Mouse (Mus musculus): ENCODE results near the gene Rbm19. TPM values are rescaled to one million over a fixed set of nuclear protein-coding genes. Genes with fewer than 3 reads are reported as not detected.

Gene Rbm19
- polyA plus RNA-seq, 1 experiment from 2014 or later = 17.7 TPM

DNA sequence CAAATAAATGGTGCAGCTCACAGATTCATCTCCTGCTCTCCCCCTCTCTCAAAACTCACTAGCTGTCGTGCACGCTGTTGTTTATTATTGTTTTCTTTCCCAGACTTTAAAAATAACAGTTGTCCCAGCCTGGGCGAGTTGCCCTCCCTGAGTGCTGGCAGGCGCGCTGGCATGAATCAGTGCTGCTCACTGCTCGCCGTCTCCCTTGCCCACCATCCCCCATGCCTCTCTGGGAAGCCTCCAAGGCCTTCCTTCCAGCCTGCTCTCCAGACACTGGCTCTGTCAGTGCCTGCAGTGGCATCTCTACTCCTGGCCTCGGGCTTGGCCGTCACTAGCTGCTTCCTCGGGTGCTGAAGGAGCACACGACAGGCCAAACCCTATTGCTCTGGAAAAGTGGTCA, 48.2 kb downstream of the Rbm19 start:
- no peak for TF ChIP-seq CTCF (IDR thresholded peaks at IDR 0.05; ENCODE audit: low read depth)
- no peak for ATAC-seq (replicated peaks; ENCODE audit: low FRiP score, low read depth)

DNA sequence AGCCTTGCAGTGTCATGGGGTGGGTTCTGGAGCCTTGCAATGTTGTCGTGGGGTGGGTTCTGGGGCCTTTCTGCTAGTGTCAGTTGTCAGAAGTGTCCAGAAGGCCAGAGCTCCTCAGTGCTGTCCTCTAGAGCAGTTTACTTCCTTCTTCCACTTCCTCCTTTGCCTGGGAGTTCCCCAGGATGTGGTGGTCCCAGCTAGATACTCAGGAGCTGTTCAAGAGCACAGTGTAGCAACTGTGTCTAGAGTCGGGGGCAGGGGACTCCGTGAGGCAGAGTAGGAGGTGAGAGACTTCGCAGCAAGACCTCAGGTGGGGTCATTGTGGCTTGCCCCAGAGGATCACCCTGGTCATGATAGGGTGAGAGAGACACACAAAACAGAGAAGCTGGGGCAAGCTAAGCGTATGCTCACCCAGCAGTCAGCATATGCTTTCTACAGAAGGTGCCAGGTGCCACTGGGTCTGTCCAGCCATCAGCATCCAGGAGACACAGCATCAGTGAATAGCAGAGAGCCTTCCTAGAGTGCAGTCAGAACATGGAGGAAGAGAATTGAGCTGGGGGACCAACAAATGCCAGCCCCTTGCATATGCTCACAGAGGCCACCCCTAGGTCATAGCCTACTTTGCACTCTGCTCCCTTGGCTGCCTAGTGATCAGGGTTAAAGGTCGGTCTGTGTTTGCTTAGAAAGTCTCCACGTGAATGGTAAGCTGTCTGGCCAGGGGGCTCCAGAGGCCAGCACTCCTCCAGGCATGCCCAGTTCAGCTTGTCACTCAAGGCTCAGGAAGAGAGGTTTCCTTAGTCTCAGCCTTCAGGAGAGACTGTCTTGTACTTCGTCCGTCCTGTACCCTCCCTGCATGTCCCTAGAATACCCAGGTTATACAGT, 49.0 kb downstream of the Rbm19 start:
- TF ChIP-seq CTCF (IDR thresholded peaks at IDR 0.05; ENCODE audit: low read depth) = no peak
- WGBS = 74% methylated on average over 9 of the region's 9 CpGs
- Histone ChIP-seq H3K27ac (no peak overlapping the region), H3K9me3 (replicated peaks; ENCODE audit: low read length) (no peaks in the 10 kb centered on the region), H3K27me3 (ENCODE audit: insufficient read depth, low read length) (no peaks in the 10 kb centered on the region), H3K4me3 (replicated peaks; ENCODE audit: low read depth, low read length) (no peak overlapping the region), H3K4me1 (replicated peaks; ENCODE audit: insufficient read depth, low read length) (no peaks in the 10 kb centered on the region), H3K9ac (ENCODE audit: low read depth, low read length) (no peak overlapping the region), H3K36me3 (ENCODE audit: insufficient read depth, low read length) (no peaks in the 10 kb centered on the region), H3K4me2 (ENCODE audit: low read length) (no peak overlapping the region)
- DNase-seq (ENCODE audit: low spot score) = no peak
- ATAC-seq (replicated peaks; ENCODE audit: low FRiP score, low read depth) = no peak

More for the DNA sequence above, 48.2 kb downstream of the Rbm19 start:
- Histone ChIP-seq H3K36me3 (ENCODE audit: insufficient read depth, low read length) (no peaks in the 10 kb centered on the region), H3K4me3 (replicated peaks; ENCODE audit: low read depth, low read length) (no peak overlapping the region), H3K9ac (ENCODE audit: low read depth, low read length) (no peak overlapping the region), H3K4me2 (ENCODE audit: low read length) (no peak overlapping the region), H3K4me1 (replicated peaks; ENCODE audit: insufficient read depth, low read length) (no peaks in the 10 kb centered on the region), H3K9me3 (replicated peaks; ENCODE audit: low read length) (no peaks in the 10 kb centered on the region), H3K27ac (no peak overlapping the region), H3K27me3 (ENCODE audit: insufficient read depth, low read length) (no peaks in the 10 kb centered on the region)
- 57% methylated on average over 11 of the region's 11 CpGs for WGBS
- DNase-seq (ENCODE audit: low spot score) = no peak

- H3K36me3 ChIP-seq (ENCODE audit: insufficient read depth, low read length) = no peaks in the 10 kb centered on the region
These were observed 51.6 kb downstream of the Rbm19 start for GRCm38 (mm10) chr5:120167787-120168325.

GRCm38 (mm10) chr5:120171865-120172728, 55.8 kb downstream of the Rbm19 start:
- Histone ChIP-seq H3K36me3 (ENCODE audit: insufficient read depth, low read length) (peaks cover 4% of the 10 kb centered on the region; the same call in 1 of the 2 replicates), H3K4me1 (replicated peaks; ENCODE audit: insufficient read depth, low read length) (no peaks in the 10 kb centered on the region), H3K27ac (no peak overlapping the region), H3K27me3 (ENCODE audit: insufficient read depth, low read length) (no peaks in the 10 kb centered on the region), H3K9ac (ENCODE audit: low read depth, low read length) (no peak overlapping the region), H3K4me2 (ENCODE audit: low read length) (no peak overlapping the region), H3K4me3 (replicated peaks; ENCODE audit: low read depth, low read length) (no peak overlapping the region), H3K9me3 (replicated peaks; ENCODE audit: low read length) (no peaks in the 10 kb centered on the region)
- TF ChIP-seq CTCF (IDR thresholded peaks at IDR 0.05; ENCODE audit: low read depth) = no peak
- ATAC-seq (replicated peaks; ENCODE audit: low FRiP score, low read depth) (0 out of 2 replicates have a peak, but pooled peaks have one; percentile 17), DNase-seq (ENCODE audit: low spot score) (no peak)
- 56% methylated on average over 18 of the region's 18 CpGs for WGBS

More at GRCm38 (mm10) chr5:120167787-120168325, 51.6 kb downstream of the Rbm19 start:
- Histone ChIP-seq H3K4me1 (replicated peaks; ENCODE audit: insufficient read depth, low read length) (no peaks in the 10 kb centered on the region), H3K4me3 (replicated peaks; ENCODE audit: low read depth, low read length) (no peak overlapping the region), H3K9me3 (replicated peaks; ENCODE audit: low read length) (no peaks in the 10 kb centered on the region), H3K9ac (ENCODE audit: low read depth, low read length) (no peak overlapping the region), H3K27me3 (ENCODE audit: insufficient read depth, low read length) (no peaks in the 10 kb centered on the region), H3K27ac (no peak overlapping the region), H3K4me2 (ENCODE audit: low read length) (no peak overlapping the region)
- WGBS = 72% methylated on average over 13 of the region's 13 CpGs
- DNase-seq (ENCODE audit: low spot score) (no peak), ATAC-seq (replicated peaks; ENCODE audit: low FRiP score, low read depth) (no peak)
- no peak for TF ChIP-seq CTCF (IDR thresholded peaks at IDR 0.05; ENCODE audit: low read depth)

DNA sequence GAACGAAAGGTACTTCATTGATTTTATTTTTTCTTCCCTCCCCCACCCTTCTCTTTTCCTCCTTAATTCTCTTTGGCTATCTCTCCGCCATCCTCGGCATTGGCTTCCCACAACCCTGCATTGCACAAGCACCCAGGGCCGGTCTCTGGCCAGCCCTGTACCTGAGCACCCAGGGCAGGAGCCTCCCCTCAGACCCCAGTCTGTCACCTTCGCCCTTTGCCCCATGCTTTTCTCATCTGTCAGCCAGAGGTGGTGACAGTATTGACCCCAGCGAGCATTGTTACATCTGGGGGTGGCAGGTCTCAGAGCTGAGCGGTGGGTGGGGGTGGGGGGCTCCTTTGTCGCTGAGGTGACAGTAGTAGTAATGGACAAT, 56.5 kb downstream of the Rbm19 start:
- Histone ChIP-seq H3K27ac (no peak overlapping the region), H3K9ac (ENCODE audit: low read depth, low read length) (no peak overlapping the region)
- ATAC-seq (replicated peaks; ENCODE audit: low FRiP score, low read depth) = no peak

GRCm38 (mm10) chr5:120174317-120174716, 58.1 kb downstream of the Rbm19 start:
- DNase-seq (ENCODE audit: low spot score) = peak; percentile 18
- no peak overlapping the region for H3K4me2 ChIP-seq (ENCODE audit: low read length)
- TF ChIP-seq CTCF (IDR thresholded peaks at IDR 0.05; ENCODE audit: low read depth) = peak; percentile 33
- H3K4me1 ChIP-seq (replicated peaks; ENCODE audit: insufficient read depth, low read length) = no peaks in the 10 kb centered on the region
- no peak overlapping the region for H3K4me3 ChIP-seq (replicated peaks; ENCODE audit: low read depth, low read length)
- ATAC-seq (replicated peaks; ENCODE audit: low FRiP score, low read depth) = no peak
- no peak overlapping the region for H3K27ac ChIP-seq
- peaks cover 5% of the 10 kb centered on the region; the same call in 1 of the 2 replicates for H3K36me3 ChIP-seq (ENCODE audit: insufficient read depth, low read length)
- WGBS = 66% methylated on average over 7 of the region's 7 CpGs
- no peaks in the 10 kb centered on the region for H3K27me3 ChIP-seq (ENCODE audit: insufficient read depth, low read length)
- no peaks in the 10 kb centered on the region for H3K9me3 ChIP-seq (replicated peaks; ENCODE audit: low read length)
- H3K9ac ChIP-seq (ENCODE audit: low read depth, low read length) = no peak overlapping the region

More for the DNA sequence above, 56.5 kb downstream of the Rbm19 start:
- Histone ChIP-seq H3K4me3 (replicated peaks; ENCODE audit: low read depth, low read length) (no peak overlapping the region), H3K4me2 (ENCODE audit: low read length) (no peak overlapping the region), H3K36me3 (ENCODE audit: insufficient read depth, low read length) (peaks cover 5% of the 10 kb centered on the region; the same call in 1 of the 2 replicates), H3K9me3 (replicated peaks; ENCODE audit: low read length) (no peaks in the 10 kb centered on the region), H3K4me1 (replicated peaks; ENCODE audit: insufficient read depth, low read length) (no peaks in the 10 kb centered on the region), H3K27me3 (ENCODE audit: insufficient read depth, low read length) (no peaks in the 10 kb centered on the region)
- WGBS = 68% methylated on average over 8 of the region's 8 CpGs
- no peak for TF ChIP-seq CTCF (IDR thresholded peaks at IDR 0.05; ENCODE audit: low read depth)
- DNase-seq (ENCODE audit: low spot score) = no peak
